Mouse (Mus musculus) adrenal gland (tissue): ENCODE data around the gene Ost4.
"Not testable (repeated sequence)": the region's sequence is repeated elsewhere in the genome, so short reads cannot be mapped to it uniquely, and the experiment has no call there.

ENCODE experiments used
- intact Hi-C: fragments of 180-260 bp; cut with DNase I; formaldehyde crosslinking; loops from one replicate; pipeline ENCODE4 v1.15.1; 2025

Gene Ost4

GRCm38 (mm10) chr5:30908426-30909299 is 1.1 kb upstream of the Ost4 start:
- intact Hi-C loops: no loop called here

- intact Hi-C loops: no loop called here
These were observed 5.7 kb downstream of the Ost4 start for GRCm38 (mm10) chr5:30901860-30902259.

GRCm38 (mm10) chr5:30890375-30890774 is 17.2 kb downstream of the Ost4 start:
- intact Hi-C loops: no loop called here

GRCm38 (mm10) chr5:30889088-30889754 is 18.4 kb downstream of the Ost4 start:
- intact Hi-C loops: no loop called here

- intact Hi-C loops: no loop called here
These were observed 19.1 kb downstream of the Ost4 start, which contains the start of gene Agbl5 for GRCm38 (mm10) chr5:30888337-30889087. Gene Agbl5 (plus strand): TSS chr5:30888694.

GRCm38 (mm10) chr5:30887858-30888336 is 19.7 kb downstream of the Ost4 start:
- intact Hi-C loops: no loop called here

- intact Hi-C loops: no loop called here
These were observed 20.2 kb downstream of the Ost4 start for GRCm38 (mm10) chr5:30887331-30887761.

- intact Hi-C loops: no loop called here
These were observed 20.9 kb downstream of the Ost4 start for GRCm38 (mm10) chr5:30886731-30887130.

GRCm38 (mm10) chr5:30886209-30886608 is 21.4 kb downstream of the Ost4 start:
- intact Hi-C loops: no loop called here

- intact Hi-C loops: not testable (repeated sequence)
These were observed 25.7 kb downstream of the Ost4 start for GRCm38 (mm10) chr5:30881839-30882238.

- intact Hi-C loops: no loop called here
These were observed 28.1 kb downstream of the Ost4 start for GRCm38 (mm10) chr5:30879347-30879943.

GRCm38 (mm10) chr5:30878616-30879015 is 29.0 kb downstream of the Ost4 start:
- intact Hi-C loops: no loop called here

- intact Hi-C loops: no loop called here
These were observed 33.2 kb downstream of the Ost4 start for GRCm38 (mm10) chr5:30874365-30874764.

GRCm38 (mm10) chr5:30872574-30872973 is 35.0 kb downstream of the Ost4 start:
- intact Hi-C loops: no loop called here

GRCm38 (mm10) chr5:30870131-30870406 is 37.5 kb downstream of the Ost4 start:
- intact Hi-C loops: no loop called here

- intact Hi-C loops: loop anchor here (5.0 kb wide), 1 partner anchor 62 kb away; no protein-coding TSS in a partner anchor
These were observed 38.0 kb downstream of the Ost4 start for GRCm38 (mm10) chr5:30869405-30870130.

- intact Hi-C loops: loop anchor here (5.0 kb wide), 1 partner anchor 62 kb away; no protein-coding TSS in a partner anchor
These were observed 38.6 kb downstream of the Ost4 start for GRCm38 (mm10) chr5:30868981-30869380.

- intact Hi-C loops: loop anchor here (5.0 kb wide), 1 partner anchor 60 kb away; no protein-coding TSS in a partner anchor
These were observed 39.9 kb downstream of the Ost4 start, which contains the start of gene Tmem214 for GRCm38 (mm10) chr5:30867712-30868111. Gene Tmem214 (plus strand): TSS chr5:30868012.

GRCm38 (mm10) chr5:30866871-30867270 is 40.7 kb downstream of the Ost4 start:
- intact Hi-C loops: loop anchor here (5.0 kb wide), 1 partner anchor 60 kb away; no protein-coding TSS in a partner anchor

- intact Hi-C loops: no loop called here
These were observed 43.3 kb downstream of the Ost4 start for GRCm38 (mm10) chr5:30864322-30864721.
